Mouse (Mus musculus) cerebellum, adult 2 months (tissue): ENCODE measurements at regions not wholly inside any gene's neighbourhood (a gene's known extent, or its start where the extent isn't known, plus 50 kb on each side); places are given as distances from the start of the nearest gene placed in this dataset.

Experiments
- CTCF ChIP-seq: fragments of 200-500 bp; IDR thresholded peaks from 2 replicates; pipeline ENCODE4 v1.5.1; 2011; ENCODE audit warnings: low read depth, mild to moderate bottlenecking, control low read depth, low read length, moderate library complexity, borderline replicate concordance; ENCODE audit not compliant: insufficient read depth
- POLR2A ChIP-seq: fragments of 200-500 bp; IDR thresholded peaks from 2 replicates; pipeline ENCODE4 v1.6.1; 2011; ENCODE audit warnings: low read length, control low read depth, borderline replicate concordance; ENCODE audit not compliant: insufficient read depth

DNA sequence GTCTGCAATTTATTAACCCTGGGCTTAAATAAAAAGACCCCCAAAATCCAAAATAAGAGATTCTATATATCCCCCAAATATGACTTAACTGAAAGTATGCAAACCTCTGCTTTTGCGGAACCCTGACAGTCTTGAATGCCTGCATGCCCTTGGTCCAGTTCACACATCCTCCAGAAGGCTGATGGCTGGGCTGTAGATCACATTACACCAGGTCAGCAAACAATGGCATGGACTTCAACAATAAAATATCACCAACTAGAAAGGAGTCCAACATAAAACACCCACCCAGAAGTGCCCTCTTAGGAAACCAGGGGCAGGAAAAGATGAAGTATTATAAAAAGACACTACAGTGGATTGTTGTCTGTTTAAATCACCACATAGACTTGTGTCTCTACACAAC is 59.5 kb upstream of the App start:
- TF ChIP-seq POLR2A = no peak
- no peak for TF ChIP-seq CTCF
